Mouse (Mus musculus): ENCODE data around the gene Mdga1.

- TF ChIP-seq CTCF (conservative IDR thresholded peaks at IDR 0.05; ENCODE audit: low read length) (no peak), NANOG (IDR thresholded peaks at IDR 0.05; ENCODE audit: borderline replicate concordance, low read length) (no peak), POU5F1 (IDR thresholded peaks at IDR 0.05; ENCODE audit: borderline replicate concordance, low read length) (no peak)
These were observed 50.4 kb downstream of the Mdga1 start for GRCm38 (mm10) chr17:29919552-29919920.
